Mouse (Mus musculus) heart, postnatal 36 days (tissue): ENCODE measurements around the gene Fam47e. TPM values are rescaled to one million over a fixed set of nuclear protein-coding genes. Genes with fewer than 3 reads are reported as not detected.

Experiments
- DNase-seq, 2 experiments: peaks; one replicate each; pipeline ENCODE4 v3.0.0; 2021 to 2022
- intact Hi-C: fragments of 180-260 bp; cut with DNase I; formaldehyde crosslinking; loops from one replicate; pipeline ENCODE4 v1.15.1; 2025
- total RNA-seq, 2 experiments: library from RNA; stranded (reverse); gene quantifications; 2 replicates each; pipeline ENCODE4 v1.2.3; 2021

Fam47e gene
- total RNA-seq, 2 experiments from 2014 or later = not detected

GRCm38 (mm10) chr5:92599030-92599429 lies 44.2 kb downstream of the Fam47e start:
- intact Hi-C loops = no loop called here
- no peak for DNase-seq

DNA sequence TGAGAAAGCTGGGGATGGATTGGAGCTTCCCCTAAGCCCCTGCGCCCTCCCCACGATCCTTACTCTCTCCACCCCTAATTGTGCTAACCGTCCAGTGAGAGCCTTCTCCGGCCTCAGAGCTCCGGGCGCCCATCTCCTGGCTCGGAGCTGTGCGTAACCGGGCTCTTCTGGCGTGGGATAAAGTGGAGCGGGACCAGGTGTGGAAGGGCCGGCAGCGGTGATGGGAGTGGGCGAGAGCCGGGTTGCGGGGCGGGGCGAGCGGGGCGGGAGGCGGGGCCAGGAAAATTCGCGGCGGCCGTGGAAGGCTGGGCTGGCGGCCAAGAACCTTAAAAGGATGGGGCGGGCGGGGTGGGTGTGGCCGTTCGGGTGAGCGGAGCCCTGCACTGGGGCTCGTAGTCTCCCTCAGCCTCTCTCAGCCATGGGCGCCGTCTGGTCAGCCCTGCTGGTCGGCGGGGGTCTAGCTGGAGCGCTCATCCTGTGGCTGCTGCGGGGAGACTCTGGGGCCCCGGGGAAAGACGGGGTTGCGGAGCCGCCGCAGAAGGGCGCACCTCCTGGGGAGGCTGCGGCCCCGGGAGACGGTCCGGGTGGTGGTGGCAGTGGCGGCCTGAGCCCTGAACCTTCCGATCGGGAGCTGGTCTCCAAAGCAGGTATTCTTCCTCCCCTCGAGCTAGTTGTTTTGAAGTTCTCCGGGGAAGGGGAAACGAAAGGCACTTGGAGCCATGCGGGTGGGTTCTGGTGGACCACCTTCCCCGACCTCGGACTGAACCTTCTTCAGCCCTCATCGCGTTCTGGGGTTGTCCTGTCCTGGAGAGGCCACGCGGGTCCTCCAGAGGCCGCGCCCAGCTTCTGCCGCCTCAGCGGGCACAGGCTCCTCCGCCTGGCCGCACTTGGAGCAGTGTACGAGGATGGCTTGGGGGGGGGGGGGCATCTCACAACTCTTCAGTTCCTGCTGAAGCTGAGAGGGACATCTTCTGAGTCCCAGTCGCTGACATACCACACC lies 48.1 kb downstream of the Fam47e start, which contains the start of gene Stbd1:
TSS of gene Stbd1 (plus strand) at position 351 of the 1,000 bp plus-strand sequence.
- DNase-seq = peak; percentile 72 to 75
- intact Hi-C loops = no loop called here

GRCm38 (mm10) chr5:92604452-92605247 lies 49.8 kb downstream of the Fam47e start:
- DNase-seq = peak; percentile 29 to 33
- intact Hi-C loops = no loop called here

GRCm38 (mm10) chr5:92607492-92608229 lies 52.8 kb downstream of the Fam47e start:
- intact Hi-C loops = no loop called here
- DNase-seq = no peak

- intact Hi-C loops = no loop called here
- no peak for DNase-seq
Measured at GRCm38 (mm10) chr5:92612756-92613155, 57.9 kb downstream of the Fam47e start.

DNA sequence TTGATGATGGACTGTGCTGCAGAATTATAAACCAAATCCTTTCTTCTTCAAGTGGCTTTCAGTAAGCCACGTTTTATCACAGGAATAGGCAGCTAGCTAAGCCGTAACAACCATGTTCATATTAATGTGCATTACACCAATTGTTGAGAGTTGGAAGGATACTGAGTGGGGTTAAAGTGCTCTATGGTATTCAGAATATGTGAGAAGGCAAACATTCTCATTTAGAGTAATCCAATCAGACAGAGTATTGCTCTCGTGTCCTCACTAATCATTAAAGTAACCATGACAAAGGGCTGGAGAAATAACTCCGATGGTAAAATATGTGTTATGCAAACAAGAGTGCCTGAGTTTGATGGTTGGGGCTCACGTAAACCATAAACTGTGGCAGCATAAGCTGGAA lies 67.0 kb downstream of the Fam47e start:
- no peak for DNase-seq
- intact Hi-C loops = no loop called here

DNA sequence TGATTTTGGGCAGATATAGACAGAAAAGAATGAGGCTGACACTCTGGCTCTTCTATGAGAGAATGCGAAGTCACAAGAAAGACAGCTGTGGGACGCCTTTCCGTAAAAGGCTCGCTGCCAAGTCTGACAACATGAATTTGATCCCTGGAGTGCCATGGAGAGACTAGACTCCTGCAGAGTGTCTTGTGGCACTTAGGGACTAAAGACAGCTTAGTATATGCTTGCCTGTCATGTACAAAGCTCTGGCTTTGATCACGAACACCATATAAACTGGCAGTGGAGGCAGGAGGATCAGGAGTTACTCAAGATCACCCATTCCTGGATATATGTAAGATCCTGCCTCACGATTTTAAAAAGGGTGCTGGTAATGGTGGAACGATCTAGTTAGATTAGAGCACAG lies 73.0 kb downstream of the Fam47e start:
- intact Hi-C loops = no loop called here

GRCm38 (mm10) chr5:92633526-92633925 lies 78.7 kb downstream of the Fam47e start:
- intact Hi-C loops = no loop called here
- no peak for DNase-seq

More for the DNA sequence above, 73.0 kb downstream of the Fam47e start:
- DNase-seq = no peak

- intact Hi-C loops = no loop called here
- DNase-seq = no peak
Measured at GRCm38 (mm10) chr5:92634916-92635315, 80.0 kb downstream of the Fam47e start.

- intact Hi-C loops = no loop called here
- no peak for DNase-seq
Measured at GRCm38 (mm10) chr5:92635891-92636290, 81.0 kb downstream of the Fam47e start.

- intact Hi-C loops = no loop called here
- no peak for DNase-seq
Measured at GRCm38 (mm10) chr5:92640861-92641260, 86.0 kb downstream of the Fam47e start.

Other genes starting within 250 kb of the Fam47e start
- gene Sdad1, start 244.6 kb upstream of the Fam47e start, total RNA-seq = 10 to 100 TPM; 11.1 to 12.5 TPM
- 1 to 10 TPM; 1.4 to 2.7 TPM for gene Cxcl9, start 227.0 kb upstream of the Fam47e start, total RNA-seq
- 100 to 1,000 TPM; 751 to 829 TPM for gene Art3, start 223.2 kb upstream of the Fam47e start, total RNA-seq
- under 1 TPM in 1 of 2 experiments, not detected in 1; 0.28 TPM for gene Cxcl10, start 206.2 kb upstream of the Fam47e start, total RNA-seq
- gene Nup54, start 119.8 kb upstream of the Fam47e start, total RNA-seq = 10 to 100 TPM; 15.9 to 17.1 TPM
- 10 to 100 TPM; 80.3 to 91.1 TPM for gene Scarb2, start 48.2 kb upstream of the Fam47e start, total RNA-seq
- 1 to 10 TPM; 1.5 to 1.6 TPM for gene Stbd1, start 48.0 kb downstream of the Fam47e start, total RNA-seq
- not detected for gene Ccdc158, start 120.2 kb downstream of the Fam47e start, total RNA-seq
- 10 to 100 TPM; 40.0 to 48.9 TPM for gene Shroom3, start 128.4 kb downstream of the Fam47e start, total RNA-seq